In the genomic region with DNA sequence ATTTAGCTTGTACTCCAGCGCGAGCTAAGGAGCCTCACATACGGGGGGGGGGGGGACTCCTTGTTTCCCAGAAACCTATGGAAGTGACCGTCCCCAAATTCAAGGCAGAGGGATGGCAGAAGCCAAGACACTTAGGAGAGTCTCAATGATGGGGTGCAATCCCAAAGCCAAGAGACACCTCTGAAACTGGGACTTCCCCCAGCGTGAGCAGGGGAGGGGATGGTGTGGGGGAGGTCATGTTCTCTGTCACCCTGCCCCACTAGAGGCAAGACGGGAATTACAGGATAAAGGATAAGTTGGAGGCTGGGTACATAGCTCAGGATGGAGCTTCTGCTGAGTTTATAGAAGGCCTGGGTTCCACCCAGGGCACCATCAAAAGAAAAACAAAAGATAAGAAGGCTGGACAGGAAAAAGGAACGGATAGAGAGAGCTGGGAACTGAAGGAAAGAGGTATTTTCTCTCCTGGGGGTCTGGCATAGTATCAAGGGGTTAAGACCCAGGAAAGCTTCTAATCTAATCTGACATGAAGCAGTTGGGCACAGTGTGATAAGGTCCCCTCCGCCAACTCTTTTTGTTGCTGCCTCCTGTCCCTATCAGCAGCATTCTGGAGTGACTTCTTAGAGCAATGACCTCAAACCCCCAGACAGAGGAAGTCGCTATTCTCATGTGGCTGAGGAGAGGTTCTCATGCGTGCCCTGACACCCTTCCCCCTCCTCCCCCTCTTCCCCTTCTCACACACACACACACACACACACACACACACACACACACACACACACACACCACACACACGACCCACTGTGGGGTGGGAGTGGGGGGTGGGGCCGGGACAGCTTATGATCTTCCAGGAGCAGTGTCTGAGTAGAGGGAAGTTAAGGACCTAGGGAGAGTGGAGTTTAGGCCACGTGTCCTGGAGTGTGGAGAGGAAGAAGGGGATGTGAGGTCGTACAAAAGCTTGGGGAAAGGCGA, we compare ENCODE assay signal across 8 mouse cellular contexts. TPM values are rescaled to one million over a fixed set of nuclear protein-coding genes. Genes with fewer than 3 reads are reported as not detected.
DNase-seq lines count a peak whose midpoint lies in the region; ATAC-seq and TF ChIP-seq lines count a peak whose summit lies in the region.

No protein-coding gene starts in this region.

- H3K9me3 ChIP-seq in hindbrain, embryonic 11.5 days (ENCODE audit: control insufficient read depth, low read length), result no peaks in the 10 kb centered on the region
- H3K9me3 ChIP-seq in hindbrain, postnatal 0 days (ENCODE audit: low read length), result no peaks in the 10 kb centered on the region
- H3K9me3 ChIP-seq in G1E (replicated peaks), result peaks cover 13% of the 10 kb centered on the region

- intact Hi-C loops in left cerebral cortex, postnatal 25 days (cut with DNase I), result no loop called here

- H3ac ChIP-seq in myocyte (ENCODE audit: control insufficient read depth, insufficient read length), result no peak overlapping the region

- no peaks in the 10 kb centered on the region for H3K36me3 ChIP-seq in hindbrain, embryonic 11.5 days (ENCODE audit: control insufficient read depth, insufficient read depth, low read length)
- no peaks in the 10 kb centered on the region for H3K36me3 ChIP-seq in hindbrain, postnatal 0 days (ENCODE audit: insufficient read depth, low read length)
- peaks cover 68% of the 10 kb centered on the region for H3K36me3 ChIP-seq in G1E (replicated peaks)
- H3K36me3 ChIP-seq in myocyte (ENCODE audit: control insufficient read depth, insufficient read depth), result no peaks in the 10 kb centered on the region

- no peak overlapping the region for H3K27ac ChIP-seq in hindbrain, embryonic 11.5 days (ENCODE audit: low read depth, low read length)
- no peak overlapping the region for H3K27ac ChIP-seq in hindbrain, postnatal 0 days

- no peak for DNase-seq in hindbrain, embryonic 11.5 days (ENCODE audit: low spot score)
- no peak for DNase-seq in hindbrain, postnatal 0 days (ENCODE audit: low spot score)
- DNase-seq in G1E (ENCODE audit: low spot score), result peak; percentile 87
- peak; percentile 63 for DNase-seq in induced T-regulatory cell, adult 2 months (ENCODE audit: low read depth)
- DNase-seq in layer of hippocampus, postnatal 36 days, result no peak
- DNase-seq in left cerebral cortex, postnatal 25 days (ENCODE audit: low spot score in 2 of 2), result no peak
- no peak for DNase-seq in cerebellum, adult 9-10 months

- WGBS in hindbrain, embryonic 11.5 days, result 24% methylated on average over 15 of the region's 15 CpGs
- 22% methylated on average over 15 of the region's 15 CpGs for WGBS in hindbrain, postnatal 0 days

- no peak for TF ChIP-seq CTCF in hindbrain, postnatal 0 days (IDR thresholded peaks at IDR 0.05; ENCODE audit: low read depth)
- TF ChIP-seq CTCF in G1E (IDR thresholded peaks at IDR 0.05; ENCODE audit: low read depth, low read length), result no peak

- 0 out of 2 replicates have a peak overlapping the region, but pooled peaks have one; percentile 15 for H3K9ac ChIP-seq in hindbrain, embryonic 11.5 days (ENCODE audit: low read depth, low read length)
- H3K9ac ChIP-seq in hindbrain, postnatal 0 days (replicated peaks; ENCODE audit: low read length), result no peak overlapping the region

- TF ChIP-seq POLR2A in myocyte (IDR thresholded peaks at IDR 0.05; ENCODE audit: insufficient read length, low read depth), result no peak

- H3K4me2 ChIP-seq in hindbrain, embryonic 11.5 days (replicated peaks; ENCODE audit: low read depth, low read length), result no peak overlapping the region
- H3K4me2 ChIP-seq in hindbrain, postnatal 0 days (ENCODE audit: low read depth, low read length), result no peak overlapping the region
- H3K4me2 ChIP-seq in myocyte (ENCODE audit: low read depth), result peak overlapping the region; percentile 12

- no peaks in the 10 kb centered on the region for H3K79me2 ChIP-seq in myocyte (ENCODE audit: control insufficient read depth, insufficient read depth)

- peaks cover 6% of the 10 kb centered on the region; the same call in 1 of the 2 replicates for H3K4me1 ChIP-seq in hindbrain, embryonic 11.5 days (replicated peaks; ENCODE audit: control insufficient read depth, insufficient read depth, low read length)
- peaks cover 17% of the 10 kb centered on the region for H3K4me1 ChIP-seq in hindbrain, postnatal 0 days (ENCODE audit: insufficient read depth, low read length)
- peaks cover 97% of the 10 kb centered on the region for H3K4me1 ChIP-seq in G1E (ENCODE audit: insufficient read depth, low read depth, low read length)

- H3K4me3 ChIP-seq in hindbrain, embryonic 11.5 days (ENCODE audit: low read depth, low read length), result no peak overlapping the region
- no peak overlapping the region for H3K4me3 ChIP-seq in hindbrain, postnatal 0 days (ENCODE audit: low read length)
- H3K4me3 ChIP-seq in G1E (ENCODE audit: low read depth, low read length), result peak overlapping the region; percentile 72; the same call in 1 of the 2 replicates
- H3K4me3 ChIP-seq in myocyte, result no peak overlapping the region

- no peak for ATAC-seq in hindbrain, embryonic 11.5 days (ENCODE audit: low FRiP score)
- ATAC-seq in hindbrain, postnatal 0 days, result no peak
- peak; percentile 70 for ATAC-seq in G1E (ENCODE audit: extremely low read depth, insufficient number of reproducible peaks, low FRiP score, poor library complexity, severe bottlenecking)

- peaks cover 58% of the 10 kb centered on the region for H3K27me3 ChIP-seq in hindbrain, embryonic 11.5 days (ENCODE audit: control insufficient read depth, insufficient read depth, low read length)
- peaks cover 44% of the 10 kb centered on the region for H3K27me3 ChIP-seq in hindbrain, postnatal 0 days (ENCODE audit: insufficient read depth, low read length)
- H3K27me3 ChIP-seq in G1E (ENCODE audit: insufficient read depth, low read length) (no peaks in the 10 kb centered on the region; the same call in 1 of the 2 replicates), myocyte (ENCODE audit: control insufficient read depth, insufficient read depth, insufficient read length) (no peaks in the 10 kb centered on the region)

TF ChIP-seq in myocyte, 11 proteins besides CTCF, POLR2A, EP300 and RAD21:
- TF ChIP-seq MYOG (IDR thresholded peaks at IDR 0.05; ENCODE audit: control insufficient read depth in 1 of 3, insufficient read depth in 1 of 3, insufficient read length in 2 of 3, low read depth in 2 of 3), result no peak
- TF ChIP-seq SRF (IDR thresholded peaks at IDR 0.05; ENCODE audit: control insufficient read depth, insufficient read length, low read depth), result no peak
- no peak for TF ChIP-seq MYOD1 (IDR thresholded peaks at IDR 0.05; ENCODE audit: control insufficient read depth in 1 of 3, insufficient read length in 2 of 3, low read depth in 2 of 3)
- no peak for TF ChIP-seq TCF3 (IDR thresholded peaks at IDR 0.05; ENCODE audit: insufficient read length, low read depth)
- TF ChIP-seq REST (IDR thresholded peaks at IDR 0.05; ENCODE audit: insufficient read depth, insufficient read length), result no peak
- no peak for TF ChIP-seq E2F4 (IDR thresholded peaks at IDR 0.05; ENCODE audit: insufficient read depth)
- no peak for TF ChIP-seq TCF12 (IDR thresholded peaks at IDR 0.05; ENCODE audit: insufficient read depth, poor library complexity, severe bottlenecking)
- no peak for TF ChIP-seq CEBPB (IDR thresholded peaks at IDR 0.05; ENCODE audit: insufficient read depth, poor library complexity, severe bottlenecking)
- no peak for TF ChIP-seq USF1 (IDR thresholded peaks at IDR 0.05; ENCODE audit: low read depth)
- TF ChIP-seq POLR2AphosphoS2 (IDR thresholded peaks at IDR 0.05; ENCODE audit: insufficient read length, low read depth), result no peak
- no peak for TF ChIP-seq MAX (IDR thresholded peaks at IDR 0.05; ENCODE audit: low read depth)

RNA-seq across cellular contexts. Expression of a gene that starts 2.0 kb away (rescaled TPM):
- 7.1 and 7.6 TPM in 2 replicates for polyA plus RNA-seq in hindbrain, embryonic 11.5 days (2014; fragmentation: Nextera tagmentation; extraction: Ambion mirVana)
- 0.63 TPM in 1 of 2 replicates, not detected in the other for total RNA-seq in hindbrain, postnatal 0 days (2014; rRNA removed)
- polyA plus RNA-seq in hindbrain, postnatal 0 days (2015; fragmentation: Nextera tagmentation; extraction: Ambion mirVana), result 2.9 and 3.9 TPM in 2 replicates
- total RNA-seq in G1E (2014; fragmentation: Nextera tagmentation) (40.9 and 50.3 TPM in 2 replicates), G1E (2017) (31.0 and 33.6 TPM in 2 replicates)
- polyA plus RNA-seq in G1E (2012) (11.8 and 15.0 TPM in 2 replicates), myocyte (2012; fragmentation: generic; extraction: Trizol) (1.1 TPM)
- total RNA-seq in layer of hippocampus, postnatal 36 days (2021), result 1 to 10 TPM; 3.1 to 4.7 TPM
- total RNA-seq in left cerebral cortex, postnatal 25 days (2021), result 1 to 10 TPM; 2.6 to 3.2 TPM

RNA-seq across cellular contexts. Expression of a gene that starts 7.2 kb away (rescaled TPM):
- polyA plus RNA-seq in hindbrain, embryonic 11.5 days (2014; fragmentation: Nextera tagmentation; extraction: Ambion mirVana), result 2.4 and 2.6 TPM in 2 replicates
- 1.9 and 3.2 TPM in 2 replicates for total RNA-seq in hindbrain, postnatal 0 days (2014; rRNA removed)
- polyA plus RNA-seq in hindbrain, postnatal 0 days (2015; fragmentation: Nextera tagmentation; extraction: Ambion mirVana), result 1.6 and 3.1 TPM in 2 replicates
- total RNA-seq in G1E (2014; fragmentation: Nextera tagmentation) (22.7 and 29.2 TPM in 2 replicates), G1E (2017) (12.7 and 14.1 TPM in 2 replicates)
- polyA plus RNA-seq in G1E (2012) (56.9 and 79.3 TPM in 2 replicates), myocyte (2012; fragmentation: generic; extraction: Trizol) (1.5 TPM)
- 1 to 10 TPM; 6.2 to 6.4 TPM for total RNA-seq in layer of hippocampus, postnatal 36 days (2021)
- total RNA-seq in left cerebral cortex, postnatal 25 days (2021), result 1 to 10 TPM; 6.4 to 6.5 TPM

RNA-seq across cellular contexts. Expression of a gene that starts 10.7 kb away (rescaled TPM):
- polyA plus RNA-seq in hindbrain, embryonic 11.5 days (2014; fragmentation: Nextera tagmentation; extraction: Ambion mirVana), result not detected in 2 replicates
- 5.2 and 6.3 TPM in 2 replicates for total RNA-seq in hindbrain, postnatal 0 days (2014; rRNA removed)
- 0.59 TPM in 1 of 2 replicates, not detected in the other for polyA plus RNA-seq in hindbrain, postnatal 0 days (2015; fragmentation: Nextera tagmentation; extraction: Ambion mirVana)
- total RNA-seq in G1E (2014; fragmentation: Nextera tagmentation), result 34.5 and 43.0 TPM in 2 replicates
- total RNA-seq in G1E (2017), result 7.0 and 7.4 TPM in 2 replicates
- 236 and 275 TPM in 2 replicates for polyA plus RNA-seq in G1E (2012)
- polyA plus RNA-seq in myocyte (2012; fragmentation: generic; extraction: Trizol), result 165 TPM
- total RNA-seq in layer of hippocampus, postnatal 36 days (2021), result 10 to 100 TPM; 55.8 to 62.3 TPM
- total RNA-seq in left cerebral cortex, postnatal 25 days (2021), result 10 to 100 TPM; 69.9 to 71.8 TPM

Comparison
In these comparisons a context has a peak if more than half of its experiments do, and no peak if none do; other contexts are left out.
1. DNase-seq: peak in G1E (single experiment) and induced T-regulatory cell, adult 2 months (single experiment); none in hindbrain, embryonic 11.5 days (single experiment), hindbrain, postnatal 0 days (single experiment), layer of hippocampus, postnatal 36 days (0 of 2), left cerebral cortex, postnatal 25 days (0 of 2) and cerebellum, adult 9-10 months (single experiment).
2. RNA of a gene that starts 2.0 kb away (total RNA-seq): 31.0 to 50.3 TPM in G1E; 3.1 to 4.7 TPM in layer of hippocampus, postnatal 36 days, 2.6 to 3.2 TPM in left cerebral cortex, postnatal 25 days and 0.63 TPM in hindbrain, postnatal 0 days; every median in the first group is over 4 times any median in the second.